Mouse (Mus musculus) retina, embryonic 14.5 days (tissue): ENCODE measurements at regions not wholly inside any gene's neighbourhood (a gene's known extent, or its start where the extent isn't known, plus 50 kb on each side); places are given as distances from the start of the nearest gene placed in this dataset.
A peak's percentile ranks its signal among the peaks of the same experiment; 100 is the strongest.

ENCODE experiments used
- DNase-seq: peaks from one replicate; pipeline ENCODE4 v3.0.0-alpha.2; 2015; ENCODE audit warnings: low spot score

DNA sequence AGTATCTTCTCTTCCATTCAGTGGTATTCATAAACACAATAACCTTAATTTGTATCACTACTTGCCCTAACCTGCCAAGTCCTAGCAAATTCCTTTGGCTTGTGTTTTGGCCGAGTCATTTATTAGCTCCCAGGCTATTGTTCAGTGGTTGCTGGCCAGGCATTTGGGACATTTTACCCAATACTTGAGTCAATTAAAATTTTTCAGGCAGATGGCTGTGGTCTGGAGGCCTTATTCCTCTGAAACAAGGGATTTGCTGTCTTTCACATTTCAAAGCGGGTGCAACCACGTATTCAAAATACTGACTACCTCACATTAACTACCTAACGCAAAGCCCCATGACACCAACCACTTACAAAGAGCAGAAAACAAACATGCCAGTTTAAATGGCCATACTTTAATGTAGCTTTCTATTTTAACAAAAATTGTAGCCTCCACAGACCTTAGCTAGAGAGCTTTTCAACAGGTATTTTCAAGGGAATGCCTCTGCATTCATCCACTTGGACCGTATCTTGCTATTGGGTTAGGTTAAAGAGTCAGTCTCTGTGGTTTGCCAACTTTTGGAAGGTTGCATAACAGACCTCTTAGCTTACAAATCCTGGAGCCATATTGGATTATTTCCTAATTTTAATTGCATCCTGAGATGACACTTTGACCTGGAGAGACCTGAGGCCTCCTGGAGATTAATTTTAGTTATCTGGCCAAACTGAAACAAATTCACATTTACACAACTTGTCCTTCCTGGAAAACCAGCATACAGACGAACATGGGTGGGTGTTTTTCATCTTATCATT lies 224.7 kb upstream of the Fam241a start:
- DNase-seq = no peak

DNA sequence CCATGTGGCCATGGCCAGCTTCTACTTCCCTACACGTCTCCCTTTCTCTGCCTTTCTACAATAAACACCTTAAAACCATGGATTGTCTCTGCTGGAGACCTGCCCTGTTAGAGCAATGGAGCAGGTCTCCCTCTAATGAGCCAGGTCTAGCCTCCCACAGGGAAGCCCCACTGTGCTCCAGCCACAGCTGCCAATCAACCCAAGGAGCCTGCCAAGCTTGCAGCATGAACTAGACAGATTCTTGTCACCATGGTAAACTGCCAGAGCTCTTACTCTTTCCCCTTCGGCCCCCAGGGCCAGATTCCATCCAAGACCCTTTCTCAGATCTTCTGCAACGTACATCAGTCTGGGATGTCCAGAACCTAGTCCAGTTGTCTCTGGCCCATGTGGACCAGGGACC lies 217.1 kb upstream of the Fam241a start:
- no peak for DNase-seq

DNA sequence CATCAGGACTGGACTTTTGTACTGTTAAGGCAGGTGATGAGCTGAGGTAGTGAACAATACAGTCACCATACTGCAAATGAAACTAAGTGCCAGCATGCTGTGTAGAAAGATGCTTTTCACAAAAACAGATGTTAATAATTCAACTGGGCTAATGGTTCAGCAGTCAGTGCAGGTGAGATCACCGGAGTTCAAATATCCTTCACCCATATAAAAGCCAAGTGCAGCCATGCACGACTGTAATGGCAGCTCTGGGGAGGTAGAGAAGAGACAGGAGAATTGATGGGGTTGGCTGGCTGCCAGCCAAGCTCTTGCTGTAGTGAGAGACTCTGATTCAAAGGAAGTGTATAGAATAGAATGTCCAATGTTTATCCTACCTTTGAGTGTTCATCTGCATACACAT lies 214.3 kb upstream of the Fam241a start:
- DNase-seq = no peak

DNA sequence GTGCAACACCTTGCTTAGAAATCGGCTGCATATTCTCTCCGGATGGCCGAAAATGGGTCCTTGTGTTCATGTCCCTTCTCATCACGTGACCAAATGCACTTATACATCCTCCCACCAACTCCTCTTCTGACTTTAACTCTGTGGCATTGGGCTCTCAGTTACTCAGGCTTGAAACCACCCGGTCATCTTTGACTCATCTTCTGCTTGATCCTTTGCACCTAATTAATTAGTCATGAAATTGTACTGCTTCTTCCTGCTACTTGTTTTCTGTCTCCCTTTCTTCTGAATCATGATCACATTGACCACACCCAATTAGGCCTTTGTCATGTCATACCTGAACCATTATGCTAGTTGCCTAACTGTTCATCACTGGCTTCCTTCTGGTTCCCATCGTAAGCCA lies 208.4 kb upstream of the Fam241a start:
- no peak for DNase-seq

DNA sequence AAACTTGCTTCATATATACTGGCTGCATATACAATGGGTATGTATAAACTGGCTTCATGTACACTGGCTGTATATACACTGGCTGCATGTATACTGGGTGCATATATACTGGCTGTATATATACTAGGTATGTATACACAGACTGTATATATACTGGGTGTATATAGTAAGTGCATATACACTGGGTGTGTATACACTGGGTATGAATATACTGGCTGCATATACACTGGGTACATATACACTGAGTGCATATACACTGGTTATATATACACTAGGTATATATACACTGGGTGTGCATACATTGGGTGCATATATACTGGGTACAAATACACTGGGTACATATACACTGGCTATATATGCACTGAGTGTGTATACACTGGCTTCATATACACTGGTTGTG lies 196.9 kb upstream of the Fam241a start:
- DNase-seq = no peak

DNA sequence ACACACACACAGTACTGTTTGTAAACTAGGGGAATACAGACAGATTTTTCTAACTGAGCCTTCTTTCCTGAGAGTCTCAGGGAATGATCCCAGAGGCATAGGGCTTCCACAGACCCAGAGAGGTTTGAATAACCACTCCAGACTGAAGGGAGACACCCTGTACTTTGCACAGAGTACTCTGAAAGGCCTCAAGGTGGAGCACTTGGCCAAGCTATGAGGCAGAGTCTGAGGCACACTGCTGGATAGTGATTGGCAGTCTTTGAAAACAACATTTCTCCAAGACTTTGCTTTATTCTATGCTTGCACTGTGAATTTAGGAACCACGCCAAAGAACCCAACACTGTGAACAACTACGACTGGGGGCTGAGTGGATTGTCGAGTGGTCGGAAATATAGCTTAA lies 192.1 kb upstream of the Fam241a start:
- peak; percentile 72 for DNase-seq

DNA sequence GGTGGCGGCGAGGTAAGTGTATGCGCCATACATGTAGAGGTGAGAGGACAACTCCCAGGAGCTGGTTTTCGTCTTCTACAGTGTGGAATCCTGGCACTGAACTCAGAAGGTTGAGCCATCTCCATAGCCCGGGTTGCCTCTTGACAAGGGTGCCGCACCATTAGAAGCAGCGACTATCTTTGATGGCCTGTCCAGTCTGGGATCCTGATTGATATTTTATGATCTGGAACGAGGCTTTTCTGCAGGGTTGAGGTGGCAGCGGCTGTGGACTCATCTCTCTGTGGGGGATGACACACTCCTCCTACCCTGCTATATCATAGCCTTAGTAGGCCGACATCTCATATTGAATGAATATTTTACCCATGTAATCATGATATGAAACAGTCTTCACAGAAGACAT lies 191.0 kb upstream of the Fam241a start:
- DNase-seq = no peak

DNA sequence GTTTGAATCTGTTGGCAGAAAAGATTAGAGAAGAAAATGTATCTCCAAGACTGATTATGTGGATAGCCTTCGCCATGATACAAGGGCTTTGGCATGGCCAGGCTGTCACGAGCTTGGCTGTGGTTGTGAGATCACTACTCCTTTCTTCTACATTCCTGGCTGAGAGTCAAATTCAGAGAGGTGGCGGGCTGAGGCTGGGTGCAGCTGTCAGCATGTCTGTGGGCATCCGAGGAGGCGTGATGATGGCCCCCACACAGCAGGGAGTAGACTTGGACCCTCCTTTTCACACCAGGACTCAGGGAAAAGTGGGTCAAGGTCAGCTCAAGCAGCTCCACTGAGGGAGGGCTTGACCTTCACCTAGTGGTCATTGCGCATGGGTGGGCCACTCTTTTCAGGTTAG lies 186.3 kb upstream of the Fam241a start:
- DNase-seq = no peak

DNA sequence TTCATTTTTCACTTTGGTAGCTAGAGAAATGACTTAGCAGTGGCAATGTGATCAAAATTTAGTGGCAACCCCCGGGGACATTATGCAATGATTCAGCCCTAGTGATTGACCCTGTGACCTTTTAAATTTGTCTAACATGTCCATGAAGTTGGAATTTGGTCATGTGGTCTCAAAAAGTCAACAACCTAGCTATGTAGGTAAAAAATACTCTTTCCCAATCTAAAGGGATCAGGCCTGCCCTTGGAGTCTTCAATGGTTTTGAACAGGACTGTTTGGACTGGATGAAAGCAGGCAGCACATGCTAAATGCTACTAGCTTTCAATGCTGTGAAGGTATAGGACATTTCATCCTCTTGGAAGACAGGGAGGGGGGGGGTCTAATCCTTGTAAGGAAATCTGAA lies 185.3 kb upstream of the Fam241a start:
- no peak for DNase-seq

DNA sequence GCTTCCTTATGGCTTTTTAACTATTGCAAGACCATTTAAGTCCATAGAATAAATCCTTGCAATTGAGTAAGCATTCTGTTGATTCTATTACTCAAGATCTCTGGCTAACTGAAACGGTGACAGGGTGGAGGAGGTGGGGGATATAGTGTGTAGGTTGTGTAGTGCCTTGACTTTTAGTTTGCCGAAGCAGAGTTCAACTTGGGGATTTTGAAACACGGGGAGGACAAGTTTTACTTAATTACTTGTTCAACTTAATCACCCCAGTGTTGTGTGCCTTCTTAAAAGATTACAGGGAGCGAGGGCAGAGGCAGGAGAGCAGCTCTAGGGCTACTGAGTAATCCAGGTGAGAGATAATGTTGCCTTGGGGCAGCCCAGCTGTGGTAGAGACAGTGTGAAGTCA lies 171.7 kb upstream of the Fam241a start:
- DNase-seq = no peak

DNA sequence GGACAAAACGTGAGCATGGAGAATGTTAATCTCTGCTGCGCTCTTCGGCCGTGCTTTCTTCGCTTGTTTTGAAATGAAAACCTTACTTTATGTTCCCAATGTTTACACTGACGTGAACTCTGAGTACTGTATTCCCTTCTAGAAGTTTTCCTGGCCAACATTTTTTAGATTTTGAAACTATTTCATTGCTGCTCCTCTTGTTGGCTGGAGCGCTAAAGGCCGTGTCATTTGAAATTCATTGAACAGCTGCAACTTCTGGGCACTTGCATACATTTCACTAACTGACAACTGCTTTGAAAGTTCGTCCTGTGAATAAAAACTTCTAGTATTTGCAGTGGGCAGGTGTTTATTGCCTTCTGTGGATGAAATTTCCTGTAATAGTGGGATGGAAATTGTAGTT lies 157.9 kb upstream of the Fam241a start:
- DNase-seq = no peak

DNA sequence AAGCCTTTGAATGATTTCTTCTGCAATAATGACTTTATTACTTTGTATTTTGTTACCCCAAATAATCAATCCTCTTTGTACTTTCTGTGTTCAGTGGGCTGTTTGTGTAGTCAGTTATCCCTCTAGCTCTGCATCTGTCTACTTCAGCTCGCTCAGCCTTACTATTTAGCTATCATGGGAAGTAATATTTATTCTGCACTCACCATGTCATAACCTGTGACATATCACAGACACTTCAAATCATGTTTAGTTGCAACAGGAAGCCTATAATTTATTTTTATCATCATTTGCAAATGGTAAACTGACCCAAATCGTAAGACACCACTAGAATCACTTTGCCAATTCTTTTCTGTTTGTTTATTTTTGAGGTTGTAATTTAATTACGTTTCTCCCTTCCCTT lies 147.6 kb upstream of the Fam241a start:
- DNase-seq = no peak

DNA sequence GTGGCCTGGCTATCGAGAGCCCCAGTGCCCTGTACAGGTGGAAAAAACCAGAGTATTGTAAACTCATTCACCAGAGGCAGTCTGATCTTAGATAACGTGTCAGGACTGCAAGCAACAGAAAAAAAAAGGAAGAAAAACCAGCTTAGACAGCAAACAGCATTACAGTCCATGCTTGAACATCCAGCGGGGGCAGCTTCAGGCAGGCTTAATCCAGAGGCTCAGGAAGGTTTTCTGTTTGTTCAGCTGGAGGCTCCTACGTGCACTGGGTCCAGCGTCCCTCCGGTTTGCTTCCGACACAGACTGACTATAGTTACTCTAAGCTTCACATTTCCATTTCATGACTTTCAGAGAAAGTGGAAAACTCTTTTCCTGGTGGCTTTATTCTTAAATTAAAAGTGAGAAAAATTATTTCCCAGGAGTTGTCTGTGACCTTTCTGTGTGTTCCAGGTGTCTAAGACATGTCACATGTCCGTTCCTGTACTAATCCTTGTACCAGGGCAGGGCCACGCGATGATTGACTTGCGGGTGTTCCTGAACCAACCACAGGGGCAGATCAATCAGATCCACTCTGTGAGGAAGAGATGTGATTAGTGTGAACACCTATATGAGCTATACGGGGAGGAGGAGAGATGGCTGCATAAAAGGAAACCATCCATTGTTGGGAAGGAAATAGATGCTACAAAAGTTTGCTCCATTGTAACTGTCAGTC lies 144.4 kb upstream of the Fam241a start:
- no peak for DNase-seq

DNA sequence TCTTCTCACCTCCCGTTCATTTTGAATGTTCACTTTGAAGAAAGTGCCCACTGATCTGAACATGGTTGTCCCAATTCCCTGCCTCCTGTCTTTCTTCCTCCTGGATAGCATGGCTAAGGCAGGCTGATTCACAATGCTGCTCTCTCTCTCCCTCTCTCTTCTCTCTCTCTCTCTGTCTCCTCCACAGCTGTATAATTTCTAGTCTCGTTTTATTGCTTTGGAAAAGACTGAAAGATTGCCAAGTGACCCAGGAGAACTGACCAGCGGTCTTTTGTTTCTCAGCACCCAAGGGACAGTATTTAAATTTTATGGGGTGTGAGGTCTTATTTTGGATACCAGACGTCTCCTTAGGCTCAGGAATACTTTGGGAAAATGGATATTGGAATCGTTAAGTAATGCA lies 143.1 kb upstream of the Fam241a start:
- no peak for DNase-seq

DNA sequence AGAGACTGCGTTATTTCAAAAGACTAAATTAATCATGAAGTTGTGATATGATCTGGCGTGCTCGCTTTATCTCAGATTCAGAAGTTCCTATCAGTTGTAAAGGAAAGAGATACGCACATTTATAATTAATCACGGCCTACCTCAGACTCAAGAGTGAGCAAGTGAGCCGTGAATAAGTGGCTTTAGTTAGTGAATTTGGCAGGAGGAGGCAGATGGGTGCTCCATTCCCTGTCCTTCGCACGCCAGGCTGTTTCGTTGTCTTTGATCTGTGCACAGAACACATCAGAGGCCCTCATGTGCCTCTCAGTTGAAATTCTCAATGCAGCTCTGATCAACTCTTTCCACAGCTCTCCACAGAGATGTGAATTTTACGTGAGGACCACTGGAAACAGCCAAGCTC lies 140.4 kb upstream of the Fam241a start:
- DNase-seq = peak; percentile 55

DNA sequence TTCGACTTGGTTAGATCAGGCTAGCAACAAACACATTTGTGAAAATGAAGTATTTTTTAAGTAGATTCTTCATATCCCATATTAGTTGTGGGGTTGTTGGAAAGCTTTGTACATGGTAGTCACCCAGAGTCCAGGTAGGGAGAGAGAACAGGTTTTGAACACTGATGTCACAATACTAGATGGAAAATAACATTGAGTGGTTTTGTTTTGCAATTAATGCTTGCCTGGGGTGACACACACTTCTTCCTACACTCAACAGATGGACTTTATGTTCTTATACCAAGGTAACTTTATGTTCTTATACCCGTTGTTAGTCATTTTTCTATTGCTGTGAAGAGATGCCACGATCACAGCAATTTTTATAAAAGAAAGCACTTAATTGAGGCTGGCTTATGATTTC lies 134.2 kb upstream of the Fam241a start:
- no peak for DNase-seq

DNA sequence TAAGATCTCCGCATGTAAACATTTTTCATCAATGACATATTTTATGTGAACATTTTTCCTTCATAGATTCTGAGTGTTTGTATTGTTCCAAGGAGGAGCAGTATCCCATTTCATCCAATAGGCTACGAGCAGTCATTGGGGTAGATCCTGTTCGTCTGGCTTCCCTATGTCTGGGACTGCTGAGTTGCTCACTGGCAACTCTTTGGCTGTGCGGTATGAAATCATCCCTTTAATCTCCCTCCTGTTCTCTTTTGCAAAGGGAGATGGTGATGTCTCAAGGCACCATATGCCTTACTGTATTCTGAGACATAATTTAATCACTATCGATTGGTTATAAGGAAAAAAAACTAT lies 133.4 kb upstream of the Fam241a start:
- no peak for DNase-seq

DNA sequence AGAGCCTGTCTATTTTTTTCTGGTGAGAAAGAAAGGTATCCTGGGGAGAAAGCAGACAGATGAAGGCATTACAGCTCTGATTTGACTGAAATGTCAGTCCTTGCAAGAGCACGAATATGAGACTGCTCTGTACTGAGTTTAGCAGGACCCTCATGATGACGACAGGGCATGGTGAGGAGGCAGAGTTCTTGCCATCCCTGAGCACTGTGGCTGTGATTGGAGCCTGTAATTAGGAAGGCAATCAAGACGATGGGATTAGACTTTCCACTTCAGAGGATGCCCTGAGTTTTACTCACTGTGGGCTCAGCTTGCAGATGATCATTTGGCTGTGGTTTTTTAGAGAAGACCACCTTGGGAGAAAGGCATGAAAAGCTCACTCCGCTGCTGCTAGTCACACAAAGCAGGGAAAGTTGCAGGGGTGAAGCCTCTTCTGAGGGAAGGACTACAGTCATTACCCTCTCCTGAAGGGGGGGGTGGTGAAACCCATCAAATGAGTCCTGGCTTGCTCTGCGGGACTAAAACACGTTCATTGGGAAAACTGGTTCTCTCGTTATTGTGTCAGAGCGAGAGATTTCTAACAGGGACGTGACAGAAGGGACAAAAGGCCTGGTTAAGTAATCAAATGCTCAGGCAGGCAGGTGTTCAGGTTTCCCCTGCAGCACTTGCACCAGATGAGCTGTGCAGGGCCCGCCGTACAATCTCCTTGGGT lies 132.9 kb upstream of the Fam241a start:
- peak; percentile 29 for DNase-seq

DNA sequence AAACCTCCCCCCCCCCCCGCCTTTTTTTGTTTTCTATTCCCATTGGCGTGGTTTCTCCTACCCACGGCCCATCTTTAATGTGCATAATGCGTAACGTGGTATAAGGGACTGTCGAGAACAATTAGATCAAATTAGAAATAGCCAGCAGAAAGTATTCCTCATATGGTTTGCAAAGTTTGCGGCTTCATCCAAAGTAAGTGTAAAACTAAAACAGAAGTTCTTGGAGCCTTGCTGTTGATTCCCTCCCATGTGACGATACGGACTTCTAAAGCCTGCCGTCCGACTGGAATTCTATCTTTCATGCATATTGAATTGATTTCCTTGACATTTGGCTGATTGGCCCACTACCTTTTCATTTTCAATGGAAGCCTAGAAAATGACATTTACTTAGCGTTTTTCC lies 128.7 kb upstream of the Fam241a start:
- no peak for DNase-seq

DNA sequence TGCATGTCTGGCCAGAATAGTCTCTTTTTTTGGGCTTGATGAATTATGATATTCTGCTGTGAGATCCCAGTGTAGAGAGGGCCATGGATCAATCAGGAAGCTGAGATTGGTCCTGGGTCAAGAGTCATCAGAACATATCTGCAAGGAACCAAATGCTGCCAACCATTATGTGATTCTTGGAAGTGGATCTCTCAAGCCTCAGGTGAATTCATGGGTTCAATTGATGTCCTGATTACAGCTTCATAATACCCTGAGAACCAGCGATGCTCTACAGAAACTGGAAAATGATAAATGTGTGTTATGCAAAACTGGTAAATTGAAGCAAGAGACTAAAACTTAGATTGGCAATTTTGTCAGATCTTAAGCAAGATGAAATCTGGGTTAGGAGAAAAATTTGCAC lies 118.8 kb upstream of the Fam241a start:
- DNase-seq = no peak

DNA sequence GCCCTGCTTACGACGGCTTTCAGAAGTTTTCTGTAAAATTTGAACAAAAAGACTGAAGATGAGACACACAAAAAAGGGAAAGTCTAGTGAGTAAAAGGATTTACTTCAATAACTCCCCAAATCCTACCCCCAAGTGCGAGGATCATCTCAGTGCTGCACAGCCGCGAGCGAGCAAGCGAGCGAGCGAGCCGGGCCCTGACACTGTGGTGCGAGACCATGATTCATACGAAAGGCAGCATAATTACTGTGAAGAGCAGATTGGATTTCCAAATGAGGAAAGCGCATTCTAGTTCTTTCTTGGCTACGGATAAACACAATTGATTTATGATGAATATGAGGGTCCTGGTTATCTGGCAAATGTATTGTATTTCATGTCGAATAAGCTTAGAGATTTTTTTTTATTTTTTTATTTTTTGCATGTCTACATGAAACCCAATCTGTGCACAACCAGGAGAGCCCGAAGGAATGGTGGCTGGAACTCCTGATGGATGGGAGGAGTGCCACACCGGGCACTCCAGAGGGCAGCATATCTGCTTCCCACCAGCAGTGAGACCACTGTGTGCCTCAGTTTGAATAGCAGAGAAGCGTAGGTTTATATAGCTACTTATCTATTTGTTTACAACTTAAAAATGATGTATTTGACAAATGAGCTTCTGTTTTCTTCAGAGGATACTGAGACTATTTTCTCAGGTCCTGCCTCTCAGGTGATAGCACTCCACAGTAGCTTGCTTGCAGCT lies 106.9 kb upstream of the Fam241a start:
- DNase-seq = no peak

DNA sequence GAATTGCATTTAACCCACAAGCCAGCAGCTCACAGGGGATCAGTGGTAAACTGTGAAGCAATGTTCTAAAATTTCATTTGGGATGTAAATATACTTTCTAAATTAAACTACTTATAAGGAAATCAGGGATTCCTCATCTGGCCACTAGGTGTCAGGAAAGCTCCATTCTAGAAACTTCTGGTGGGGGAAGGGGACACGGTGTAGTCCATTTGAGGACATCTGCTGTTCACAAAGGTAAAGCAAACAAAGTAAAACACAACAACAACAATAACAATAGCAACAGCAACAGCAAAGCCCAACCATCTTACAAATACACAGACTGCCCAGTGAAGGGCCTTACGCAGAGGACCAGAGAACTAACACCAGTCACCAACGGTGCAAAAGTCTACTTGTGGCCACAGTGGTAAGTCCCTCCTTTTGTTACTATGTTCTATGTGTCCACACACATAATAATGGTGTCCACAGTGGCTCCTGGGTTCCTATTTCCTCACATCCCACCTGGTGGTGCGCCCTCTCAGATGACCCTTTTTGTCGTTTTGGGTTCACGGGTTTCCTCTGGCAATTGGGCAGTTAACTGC lies 105.9 kb upstream of the Fam241a start:
- DNase-seq = peak; percentile 83
